Mouse (Mus musculus) forebrain, embryonic 11.5 days (tissue): ENCODE results near the gene Cd151. TPM values are rescaled to one million over a fixed set of nuclear protein-coding genes. Genes with fewer than 3 reads are reported as not detected.

ENCODE experiments used
- ATAC-seq: fragments of 200-750 bp; cut with Nextera tagmentation; replicated peaks from 2 replicates; pipeline ENCODE4 v1.8.0; 2017; ENCODE audit warnings: moderate TSS enrichment; ENCODE audit not compliant: low FRiP score
- DNase-seq: peaks from one replicate; pipeline ENCODE4 v3.0.0-alpha.2; 2017; ENCODE audit warnings: low spot score
- H3K27ac ChIP-seq: fragments of 300-500 bp; sonication (generic); 2 replicates; pipeline ENCODE4 v1.5.1; 2014; ENCODE audit warnings: low read depth, low read length
- H3K27me3 ChIP-seq: fragments of 300-500 bp; sonication (generic); 2 replicates; pipeline ENCODE4 v1.6.1; 2014; ENCODE audit warnings: mild to moderate bottlenecking, low read length, mixed read lengths; ENCODE audit not compliant: control insufficient read depth, insufficient read depth
- H3K36me3 ChIP-seq: fragments of 300-500 bp; sonication (generic); 2 replicates; pipeline ENCODE4 v1.6.1; 2014; ENCODE audit warnings: mild to moderate bottlenecking, low read length, moderate library complexity, mixed read lengths; ENCODE audit not compliant: control insufficient read depth, insufficient read depth
- H3K4me1 ChIP-seq: fragments of 300-500 bp; sonication (generic); replicated peaks from 2 replicates; pipeline ENCODE4 v1.6.1; 2014; ENCODE audit warnings: low read length, mixed read lengths; ENCODE audit not compliant: control insufficient read depth, insufficient read depth
- H3K4me2 ChIP-seq: fragments of 300-500 bp; sonication (generic); 2 replicates; pipeline ENCODE4 v1.6.1; 2014; ENCODE audit warnings: low read depth, mild to moderate bottlenecking, low read length, moderate library complexity, mixed read lengths; ENCODE audit not compliant: severe bottlenecking
- H3K4me3 ChIP-seq: fragments of 300-500 bp; sonication (generic); 2 replicates; pipeline ENCODE4 v1.5.1; 2014; ENCODE audit warnings: low read depth, low read length
- H3K9ac ChIP-seq: fragments of 300-500 bp; sonication (generic); 2 replicates; pipeline ENCODE4 v1.6.1; 2014; ENCODE audit warnings: low read length
- H3K9me3 ChIP-seq: fragments of 300-500 bp; sonication (generic); 2 replicates; pipeline ENCODE4 v1.6.1; 2016; ENCODE audit warnings: low read length, mixed read lengths; ENCODE audit not compliant: control insufficient read depth
- WGBS: fragments of 180-500 bp; shearing (Covaris S2); extraction: QIAGEN DNeasy Blood & Tissue Kit; methylation state at CpG from one replicate; pipeline ENCODE4 v1.1.7; 2014; 5-methylcytosine and 5-hydroxymethylcytosine counted together
- polyA plus RNA-seq: library from polyadenylated mRNA; unstranded; fragments of >200 nt; fragmentation: Nextera tagmentation; extraction: Ambion mirVana; gene quantifications from 2 replicates; pipeline ENCODE4 v1.2.1, GENCODE M21; 2014

The Cd151 gene
- polyA plus RNA-seq, 1 experiment from 2014 or later: 40.3 TPM

GRCm38 (mm10) chr7:141434464-141434863, 32.7 kb upstream of the Cd151 start:
- peak overlapping the region; percentile 74 for H3K4me2 ChIP-seq
- 20% methylated on average over 8 of the region's 8 CpGs for WGBS
- no peak for ATAC-seq

DNA sequence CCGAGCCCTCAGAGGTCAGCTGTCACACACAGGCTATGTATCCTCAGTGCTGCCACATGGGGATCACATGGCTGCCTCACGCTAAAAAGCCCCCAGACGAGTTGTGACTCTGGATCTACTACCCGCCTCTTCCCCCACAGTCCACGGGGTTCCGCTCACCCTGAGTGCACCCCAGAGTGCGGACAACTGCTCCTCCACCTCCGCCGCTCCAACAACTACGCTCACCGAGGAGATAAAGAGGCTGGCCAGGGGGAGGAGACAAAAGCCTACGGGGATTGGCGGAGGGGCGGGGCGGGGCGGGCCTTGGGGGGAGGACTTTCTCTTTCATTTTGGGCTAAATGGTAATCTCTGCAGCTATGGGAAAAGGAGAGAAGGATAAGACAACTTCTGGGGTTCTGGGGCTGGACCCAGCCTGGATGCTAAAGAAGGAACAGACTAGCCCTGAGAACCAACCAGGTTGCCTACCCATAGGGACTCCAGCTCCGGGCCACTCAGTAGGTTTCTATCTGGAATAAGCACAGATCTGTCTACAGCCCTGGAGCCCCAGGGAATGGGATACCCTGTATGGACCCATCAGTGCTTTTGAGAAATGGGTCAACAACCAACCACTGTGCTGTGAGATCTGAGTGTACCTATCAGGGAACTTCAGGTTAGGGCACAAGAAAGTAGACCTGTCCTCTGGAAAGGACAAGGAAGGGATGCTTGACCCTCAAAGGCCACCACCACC, 31.9 kb upstream of the Cd151 start:
- Histone ChIP-seq H3K4me2 (peak overlapping the region; percentile 74), H3K36me3 (peaks cover 5% of the 10 kb centered on the region; the same call in 1 of the 2 replicates), H3K27ac (peak overlapping the region; percentile 64; the same call in 1 of the 2 replicates), H3K4me3 (peak overlapping the region; percentile 43), H3K9ac (peak overlapping the region; percentile 65), H3K4me1 (peaks cover 22% of the 10 kb centered on the region), H3K27me3 (no peaks in the 10 kb centered on the region), H3K9me3 (no peaks in the 10 kb centered on the region)
- DNase-seq (peak; percentile 79), ATAC-seq (0 out of 2 replicates have a peak, but pooled peaks have one; percentile 6)
- 4% methylated on average over 17 of the region's 17 CpGs for WGBS

More at GRCm38 (mm10) chr7:141434464-141434863, 32.7 kb upstream of the Cd151 start:
- no peaks in the 10 kb centered on the region for H3K27me3 ChIP-seq
- H3K4me3 ChIP-seq: peak overlapping the region; percentile 43
- DNase-seq: no peak
- H3K27ac ChIP-seq: peak overlapping the region; percentile 64
- peak overlapping the region; percentile 65 for H3K9ac ChIP-seq
- peaks cover 5% of the 10 kb centered on the region; the same call in 1 of the 2 replicates for H3K36me3 ChIP-seq
- H3K9me3 ChIP-seq: no peaks in the 10 kb centered on the region
- H3K4me1 ChIP-seq: peaks cover 23% of the 10 kb centered on the region

- H3K36me3 ChIP-seq: peaks cover 2% of the 10 kb centered on the region; the same call in 1 of the 2 replicates
- DNase-seq (peak; percentile 47), ATAC-seq (no peak)
- no peaks in the 10 kb centered on the region for H3K9me3 ChIP-seq
- no peak overlapping the region for H3K4me2 ChIP-seq
- H3K27ac ChIP-seq: no peak overlapping the region
- no peak overlapping the region for H3K4me3 ChIP-seq
- WGBS: 77% methylated on average over 9 of the region's 9 CpGs
- H3K4me1 ChIP-seq: peaks cover 22% of the 10 kb centered on the region
- no peak overlapping the region for H3K9ac ChIP-seq
- H3K27me3 ChIP-seq: no peaks in the 10 kb centered on the region
These were observed 31.2 kb upstream of the Cd151 start for GRCm38 (mm10) chr7:141435856-141436522.

- peak overlapping the region; percentile 81 for H3K9ac ChIP-seq
- WGBS: 49% methylated on average over 2 of the region's 2 CpGs
- no peaks in the 10 kb centered on the region; the same call in 1 of the 2 replicates for H3K27me3 ChIP-seq
- peak overlapping the region; percentile 58 for H3K4me3 ChIP-seq
- H3K9me3 ChIP-seq: no peaks in the 10 kb centered on the region
- no peak overlapping the region for H3K27ac ChIP-seq
- peaks cover 2% of the 10 kb centered on the region; the same call in 1 of the 2 replicates for H3K36me3 ChIP-seq
- no peak for DNase-seq
- no peak for ATAC-seq
- H3K4me1 ChIP-seq: peaks cover 22% of the 10 kb centered on the region
- peak overlapping the region; percentile 96 for H3K4me2 ChIP-seq
These were observed 30.7 kb upstream of the Cd151 start for GRCm38 (mm10) chr7:141436523-141436892.

DNA sequence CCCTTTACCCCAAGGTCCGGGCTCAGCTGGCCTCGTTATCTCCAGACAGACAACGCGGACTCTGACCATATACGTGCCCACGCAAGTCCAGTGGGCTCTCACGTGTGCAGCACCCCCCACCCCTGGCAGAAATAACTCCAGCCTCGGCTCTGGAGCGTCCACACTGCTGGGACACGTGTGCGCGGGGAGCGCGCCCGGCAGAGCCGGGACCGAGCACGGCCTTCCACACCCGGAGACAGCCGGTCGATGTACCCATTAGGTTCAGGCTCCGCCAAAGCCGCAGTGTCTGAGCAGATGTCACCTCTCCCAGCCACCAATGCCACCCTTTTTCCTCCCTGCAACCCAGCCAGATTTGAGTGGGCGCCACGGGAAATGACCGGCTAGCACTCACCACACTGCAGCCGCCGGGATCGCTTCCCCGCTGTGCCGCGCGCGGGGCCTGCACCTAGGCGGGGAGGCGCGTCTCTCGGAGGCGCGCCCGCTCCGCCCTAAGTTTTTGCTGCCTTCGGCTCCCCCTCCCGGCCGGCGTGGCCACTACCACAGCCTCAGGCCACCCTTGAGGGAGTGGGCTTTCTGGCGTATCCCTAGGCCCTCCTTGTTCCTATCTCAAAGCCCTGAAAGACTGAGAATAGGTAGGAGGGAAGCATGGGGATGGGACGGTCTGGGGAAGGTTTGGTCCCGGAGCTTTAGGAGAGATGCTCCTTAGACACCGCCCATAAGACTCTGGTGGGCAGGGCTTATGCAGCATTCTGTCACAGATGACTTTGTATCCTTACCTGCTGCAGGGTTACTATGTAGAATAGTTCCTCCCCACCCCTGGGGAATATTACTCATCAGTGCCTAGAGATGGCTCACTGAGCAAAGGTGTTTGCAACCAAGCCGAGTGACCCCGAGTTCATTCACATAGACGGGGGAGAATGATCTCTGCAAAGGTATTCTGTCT, 29.7 kb upstream of the Cd151 start, which contains the start of gene Slc25a22:
Slc25a22 (minus strand) TSS at position 715 of the 943 bp plus-strand sequence.
- Histone ChIP-seq H3K4me2 (peak within 1 kb of the TSS; percentile 96), H3K4me1 (peaks cover 24% of the 10 kb centered on the region), H3K4me3 (peak within 1 kb of the TSS; percentile 58), H3K27me3 (no peaks in the 10 kb centered on the region; the same call in 1 of the 2 replicates), H3K9ac (peak within 1 kb of the TSS; percentile 81), H3K9me3 (no peaks in the 10 kb centered on the region), H3K36me3 (peaks cover 2% of the 10 kb centered on the region; the same call in 1 of the 2 replicates), H3K27ac (peak within 1 kb of the TSS; percentile 37; the same call in 1 of the 2 replicates)
- ATAC-seq (peak; percentile 77), DNase-seq (peak; percentile 91)
- 6% methylated on average over 53 of the region's 53 CpGs for WGBS

DNA sequence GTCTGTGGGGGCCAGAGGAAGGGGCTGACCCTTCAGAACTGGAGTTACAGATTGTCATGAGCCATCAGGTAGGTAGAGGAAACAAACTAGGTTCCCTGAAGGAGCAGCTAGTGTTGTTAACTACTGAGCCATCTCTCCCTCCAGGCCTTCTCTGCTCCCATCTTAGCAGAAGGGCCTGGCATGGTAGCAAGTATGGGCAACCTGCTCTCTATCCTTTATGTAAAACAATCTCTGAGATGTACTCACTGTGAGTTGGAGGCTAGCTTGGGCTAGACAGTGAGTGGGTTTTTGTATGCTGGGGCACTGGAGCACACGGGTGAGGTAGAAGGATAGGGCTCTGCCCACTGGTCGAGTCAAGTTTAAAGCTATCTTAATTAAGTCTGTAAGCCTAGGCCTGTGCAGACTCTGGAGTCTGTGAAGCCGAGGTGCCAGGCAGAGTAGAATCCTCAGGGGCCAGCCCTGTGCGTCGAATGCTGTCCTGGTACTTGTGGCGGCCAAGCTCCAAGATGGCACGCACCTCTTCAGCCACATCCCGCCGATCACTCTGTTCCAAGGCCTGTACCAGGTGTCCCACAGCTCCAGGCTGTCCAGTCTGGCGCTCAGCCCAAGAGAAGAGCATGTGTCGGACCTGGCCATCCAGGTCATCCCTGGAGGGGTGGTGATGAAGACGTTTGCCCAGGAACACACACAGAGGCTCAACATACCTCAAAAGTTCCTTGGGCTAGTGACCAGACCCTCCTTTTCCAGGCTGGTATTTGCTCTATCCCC, 28.8 kb upstream of the Cd151 start:
- H3K27ac ChIP-seq: no peak overlapping the region
- peaks cover 33% of the 10 kb centered on the region for H3K4me1 ChIP-seq
- peaks cover 2% of the 10 kb centered on the region; the same call in 1 of the 2 replicates for H3K36me3 ChIP-seq
- no peak overlapping the region for H3K4me3 ChIP-seq
- H3K4me2 ChIP-seq: no peak overlapping the region
- no peak for DNase-seq
- no peak overlapping the region; the same call in 1 of the 2 replicates for H3K9ac ChIP-seq
- H3K9me3 ChIP-seq: no peaks in the 10 kb centered on the region
- no peak for ATAC-seq
- no peaks in the 10 kb centered on the region; the same call in 1 of the 2 replicates for H3K27me3 ChIP-seq
- 89% methylated on average over 12 of the region's 12 CpGs for WGBS

GRCm38 (mm10) chr7:141439140-141439679, 28.0 kb upstream of the Cd151 start:
- H3K27ac ChIP-seq: no peak overlapping the region
- H3K9ac ChIP-seq: no peak overlapping the region
- peaks cover 35% of the 10 kb centered on the region for H3K4me1 ChIP-seq
- no peak overlapping the region for H3K4me2 ChIP-seq
- no peaks in the 10 kb centered on the region for H3K9me3 ChIP-seq
- 95% methylated on average over 10 of the region's 10 CpGs for WGBS
- ATAC-seq: no peak
- H3K36me3 ChIP-seq: peaks cover 2% of the 10 kb centered on the region; the same call in 1 of the 2 replicates
- H3K4me3 ChIP-seq: no peak overlapping the region
- DNase-seq: no peak
- no peaks in the 10 kb centered on the region; the same call in 1 of the 2 replicates for H3K27me3 ChIP-seq
